Mouse (Mus musculus) spleen, adult 18-20 months (tissue): Measurements from ENCODE around the gene Sema3d.

Experiments
- DNase-seq, 2 experiments: peaks; one replicate each; pipeline ENCODE4 v3.0.0; 2022; ENCODE audit warnings: mixed read lengths in 2 of 2

Sema3d gene

GRCm38 (mm10) chr5:12637763-12638468 is 254.7 kb downstream of the Sema3d start:
- no peak for DNase-seq
